8 mouse cellular contexts compared by ENCODE assay signal in genomic region chr5:135251079-135251454, GRCm38 (mm10). TPM values are rescaled to one million over a fixed set of nuclear protein-coding genes. Genes with fewer than 3 reads are reported as not detected.
A peak's percentile ranks its signal among the peaks of the same experiment; 100 is the strongest.
DNase-seq lines count a peak whose midpoint lies in the region; ATAC-seq and TF ChIP-seq lines count a peak whose summit lies in the region.

Gene Fzd9, minus strand, starts transcription at chr5:135251230.

- peaks cover 23% of the 10 kb centered on the region for H3K27me3 ChIP-seq in heart, embryonic 13.5 days (replicated peaks)
- peaks cover 20% of the 10 kb centered on the region for H3K27me3 ChIP-seq in kidney, embryonic 16.5 days (ENCODE audit: insufficient read depth, low read length)
- H3K27me3 ChIP-seq in limb, embryonic 15.5 days: peaks cover 24% of the 10 kb centered on the region
- 0 out of 2 replicates have a peak, but pooled peaks cover 8% of the 10 kb centered on the region for H3K27me3 ChIP-seq in midbrain, postnatal 0 days (ENCODE audit: insufficient read depth, low read length)

- H3K4me1 ChIP-seq in heart, embryonic 13.5 days: peaks cover 53% of the 10 kb centered on the region
- peaks cover 19% of the 10 kb centered on the region for H3K4me1 ChIP-seq in kidney, embryonic 16.5 days (ENCODE audit: insufficient read depth, low read length)
- peaks cover 38% of the 10 kb centered on the region for H3K4me1 ChIP-seq in limb, embryonic 15.5 days
- H3K4me1 ChIP-seq in midbrain, postnatal 0 days (ENCODE audit: insufficient read depth, low read length): peaks cover 7% of the 10 kb centered on the region; the same call in 1 of the 2 replicates

- whole genome bisulfite sequencing in heart, embryonic 13.5 days: under 1% methylated on average over 51 of the region's 51 CpGs
- 0% methylated on average over 41 of the region's 51 CpGs for WGBS in kidney, embryonic 16.5 days
- under 1% methylated on average over 49 of the region's 51 CpGs for WGBS in limb, embryonic 15.5 days
- WGBS in midbrain, postnatal 0 days: under 1% methylated on average over 35 of the region's 51 CpGs

- H3K4me3 ChIP-seq in heart, embryonic 13.5 days: peak within 1 kb of the TSS; percentile 59
- peak within 1 kb of the TSS; percentile 61 for H3K4me3 ChIP-seq in kidney, embryonic 16.5 days (ENCODE audit: low read length)
- peak within 1 kb of the TSS; percentile 68 for H3K4me3 ChIP-seq in limb, embryonic 15.5 days
- H3K4me3 ChIP-seq in midbrain, postnatal 0 days (ENCODE audit: low read depth, low read length): peak within 1 kb of the TSS; percentile 64

- TF ChIP-seq CTCF in midbrain, postnatal 0 days (IDR thresholded peaks at IDR 0.05): no peak

- DNase-seq in cerebellum, adult 18-20 months: peak; percentile 44 to 70
- peak; percentile 94 for DNase-seq in midbrain, postnatal 0 days (ENCODE audit: low spot score)
- DNase-seq in spleen, postnatal 10 days (ENCODE audit: low spot score in 2 of 2): peak; percentile 80 to 88

- H3K4me2 ChIP-seq in heart, embryonic 13.5 days: peak within 1 kb of the TSS; percentile 89
- H3K4me2 ChIP-seq in kidney, embryonic 16.5 days (replicated peaks; ENCODE audit: low read depth, low read length): peak within 1 kb of the TSS; percentile 99
- peak within 1 kb of the TSS; percentile 99 for H3K4me2 ChIP-seq in limb, embryonic 15.5 days
- peak within 1 kb of the TSS; percentile 71 for H3K4me2 ChIP-seq in midbrain, postnatal 0 days (ENCODE audit: low read depth, low read length, poor library complexity, severe bottlenecking)

- peaks cover 14% of the 10 kb centered on the region for H3K36me3 ChIP-seq in heart, embryonic 13.5 days
- peaks cover 5% of the 10 kb centered on the region; the same call in 1 of the 2 replicates for H3K36me3 ChIP-seq in kidney, embryonic 16.5 days (ENCODE audit: insufficient read depth, low read length)
- peaks cover 12% of the 10 kb centered on the region for H3K36me3 ChIP-seq in limb, embryonic 15.5 days
- no peaks in the 10 kb centered on the region for H3K36me3 ChIP-seq in midbrain, postnatal 0 days (ENCODE audit: insufficient read depth, low read length)

- H3K9me3 ChIP-seq in heart, embryonic 13.5 days: peaks cover 1% of the 10 kb centered on the region
- H3K9me3 ChIP-seq in kidney, embryonic 16.5 days (ENCODE audit: low read length): no peaks in the 10 kb centered on the region; the same call in 1 of the 2 replicates
- no peaks in the 10 kb centered on the region for H3K9me3 ChIP-seq in limb, embryonic 15.5 days
- H3K9me3 ChIP-seq in midbrain, postnatal 0 days (ENCODE audit: low read length): no peaks in the 10 kb centered on the region

- peak within 1 kb of the TSS; percentile 80 for H3K9ac ChIP-seq in heart, embryonic 13.5 days
- peak within 1 kb of the TSS; percentile 56 for H3K9ac ChIP-seq in kidney, embryonic 16.5 days (replicated peaks; ENCODE audit: low read length)
- peak within 1 kb of the TSS; percentile 66 for H3K9ac ChIP-seq in limb, embryonic 15.5 days
- H3K9ac ChIP-seq in midbrain, postnatal 0 days (replicated peaks; ENCODE audit: low read length, poor library complexity, severe bottlenecking): peak within 1 kb of the TSS; percentile 54

- no peak within 1 kb of the TSS for H3K27ac ChIP-seq in heart, embryonic 13.5 days (replicated peaks)
- no peak within 1 kb of the TSS for H3K27ac ChIP-seq in kidney, embryonic 16.5 days (ENCODE audit: low read length)
- peak within 1 kb of the TSS; percentile 72 for H3K27ac ChIP-seq in limb, embryonic 15.5 days
- 0 out of 2 replicates have a peak within 1 kb of the TSS, but pooled peaks have one; percentile 32 for H3K27ac ChIP-seq in midbrain, postnatal 0 days (ENCODE audit: low read depth, low read length)

- ATAC-seq in cerebellum, adult (ENCODE audit: insufficient number of reproducible peaks, low FRiP score, low TSS enrichment): no peak
- peak; percentile 78 for ATAC-seq in erythroid progenitor cell, adult 5-6 weeks (replicated peaks; ENCODE audit: low FRiP score, poor library complexity, severe bottlenecking)
- ATAC-seq in heart, embryonic 13.5 days (ENCODE audit: extremely low read depth, insufficient number of reproducible peaks, low FRiP score, low TSS enrichment): peak; percentile 83
- peak; percentile 90 for ATAC-seq in kidney, embryonic 16.5 days (ENCODE audit: low FRiP score, low TSS enrichment)
- ATAC-seq in limb, embryonic 15.5 days (ENCODE audit: insufficient number of reproducible peaks, low FRiP score, low TSS enrichment, low read depth): peak; percentile 57
- peak; percentile 76 for ATAC-seq in midbrain, postnatal 0 days (ENCODE audit: low FRiP score)

RNA-seq across cellular contexts. Expression of gene Fzd9, which starts in this region (rescaled TPM):
- total RNA-seq in erythroid progenitor cell, adult 5-6 weeks (2015; ENCODE audit: low replicate concordance): not detected in 2 replicates
- not detected in 2 replicates for total RNA-seq in erythroid progenitor cell, adult 5-6 weeks (2017; ENCODE audit: low replicate concordance)
- polyA plus RNA-seq in heart, embryonic 13.5 days (2015; fragmentation: Nextera tagmentation; extraction: Ambion mirVana): 5.4 and 6.4 TPM in 2 replicates
- polyA plus RNA-seq in kidney, embryonic 16.5 days (2015; fragmentation: Nextera tagmentation; extraction: Ambion mirVana): 0.72 and 0.77 TPM in 2 replicates
- polyA plus RNA-seq in limb, embryonic 15.5 days (2015; fragmentation: Nextera tagmentation; extraction: Ambion mirVana): 18.6 and 23.3 TPM in 2 replicates
- 25.9 and 38.7 TPM in 2 replicates for total RNA-seq in midbrain, postnatal 0 days (2014; rRNA removed)
- 14.6 and 14.9 TPM in 2 replicates for polyA plus RNA-seq in midbrain, postnatal 0 days (2015; fragmentation: Nextera tagmentation; extraction: Ambion mirVana)

Comparison
In these comparisons a context has a peak if more than half of its experiments do, and no peak if none do; other contexts are left out.
1. RNA of gene Fzd9 (total RNA-seq): 25.9 to 38.7 TPM in midbrain, postnatal 0 days; not detected in erythroid progenitor cell, adult 5-6 weeks; every median in the first group is over 10 times any median in the second.
2. Peak in ATAC-seq in erythroid progenitor cell, adult 5-6 weeks; RNA of the gene not detected or under 1 TPM.
3. Peak in ATAC-seq, H3K4me3 ChIP-seq, H3K9ac ChIP-seq and H3K4me2 ChIP-seq in kidney, embryonic 16.5 days; RNA of the gene not detected or under 1 TPM.
4. H3K27ac ChIP-seq: peak in limb, embryonic 15.5 days (single experiment) and midbrain, postnatal 0 days (single experiment); none in heart, embryonic 13.5 days (single experiment) and kidney, embryonic 16.5 days (single experiment).
5. Peak in every context shown above with its lines, with median percentiles within 50 percentile points of each other: DNase-seq, H3K4me2 ChIP-seq, H3K4me3 ChIP-seq and H3K9ac ChIP-seq.